Mouse (Mus musculus) heart, adult 2 months (tissue): ENCODE measurements around the gene 0610010K14Rik.

Experiments
- CTCF ChIP-seq: fragments of 200-600 bp; IDR thresholded peaks from 2 replicates; pipeline ENCODE4 v1.8.1; 2022; ENCODE audit warnings: antibody characterized with exemption, mild to moderate bottlenecking, moderate library complexity
- EP300 ChIP-seq: fragments of 200-500 bp; IDR thresholded peaks from 2 replicates; pipeline ENCODE4 v1.6.1; 2011; ENCODE audit warnings: low read depth, low read length, control low read depth; ENCODE audit not compliant: insufficient read depth
- POLR2A ChIP-seq: fragments of 200-500 bp; IDR thresholded peaks from 2 replicates; pipeline ENCODE4 v1.6.1; 2011; ENCODE audit warnings: mild to moderate bottlenecking, low read depth, low read length, control low read depth; ENCODE audit not compliant: insufficient read depth

DNA sequence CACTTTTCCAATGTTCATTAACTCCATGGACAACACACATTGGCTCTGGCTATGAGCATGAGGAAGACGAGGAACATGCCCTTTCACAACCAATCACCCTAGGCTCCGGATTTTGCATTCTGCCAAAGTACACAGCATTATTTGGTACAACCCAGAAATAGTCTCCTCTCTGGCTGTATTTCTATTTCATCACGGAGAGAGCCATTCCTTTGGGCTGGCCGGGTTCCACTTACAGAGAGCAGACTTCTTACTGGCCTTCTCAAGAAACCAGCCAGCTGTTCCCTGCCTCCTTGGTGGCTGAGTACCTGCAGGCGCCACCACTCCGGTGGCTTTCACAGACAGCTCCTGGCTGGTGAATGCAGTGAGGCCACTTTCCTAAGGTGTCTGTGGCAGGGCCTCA lies 25.3 kb downstream of the 0610010K14Rik start, which contains the start of gene Slc16a11:
- TF ChIP-seq CTCF (no peak), EP300 (no peak), POLR2A (no peak)
